Mouse (Mus musculus) brown adipose tissue, adult 24 weeks (tissue): ENCODE results near the gene Nmb. TPM values are rescaled to one million over a fixed set of nuclear protein-coding genes. Genes with fewer than 3 reads are reported as not detected.

ENCODE experiments used
- H3K27ac ChIP-seq: fragments of 200-500 bp; replicated peaks from 2 replicates; pipeline ENCODE4 v1.5.1; 2012; ENCODE audit warnings: low read depth, mild to moderate bottlenecking, low read length
- H3K4me1 ChIP-seq: fragments of 200-500 bp; 2 replicates; pipeline ENCODE4 v1.6.1; 2012; ENCODE audit warnings: low read length, mixed read lengths; ENCODE audit not compliant: control insufficient read depth, insufficient read depth, insufficient read length
- H3K4me3 ChIP-seq: fragments of 200-500 bp; 2 replicates; pipeline ENCODE4 v1.5.1; 2012; ENCODE audit warnings: low read depth, mild to moderate bottlenecking, low read length, moderate library complexity; ENCODE audit not compliant: insufficient read depth
- polyA plus RNA-seq: library from polyadenylated mRNA; stranded (reverse); fragments of >200 nt; gene quantifications from 2 replicates; pipeline ENCODE4 v1.2.4, GENCODE M21; 2012; ENCODE audit not compliant: missing spikeins, insufficient read depth, insufficient read length

Nmb gene
- polyA plus RNA-seq, 1 experiment, result 7.3 TPM

DNA sequence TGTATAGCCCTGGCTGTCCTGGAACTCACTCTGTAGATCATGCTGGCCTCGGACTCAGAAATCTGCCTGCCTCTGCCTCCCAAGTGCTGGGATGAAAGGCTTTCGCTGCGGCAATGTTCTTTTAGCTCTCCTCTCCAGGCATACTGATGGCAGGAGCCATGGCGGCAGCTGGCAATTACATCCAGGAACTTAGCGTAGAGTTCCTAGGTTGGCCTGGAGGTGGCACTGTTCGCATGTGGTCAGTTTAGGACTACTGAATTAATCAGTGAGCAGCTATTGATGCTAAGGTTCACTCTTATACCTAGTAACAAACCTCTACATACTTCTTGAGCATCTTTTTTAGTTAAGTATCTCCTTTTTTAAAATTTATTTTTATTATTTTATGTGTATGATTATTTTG lies 47.7 kb downstream of the Nmb start:
- Histone ChIP-seq H3K4me1 (no peaks in the 10 kb centered on the region), H3K27ac (no peak overlapping the region), H3K4me3 (no peak overlapping the region)

DNA sequence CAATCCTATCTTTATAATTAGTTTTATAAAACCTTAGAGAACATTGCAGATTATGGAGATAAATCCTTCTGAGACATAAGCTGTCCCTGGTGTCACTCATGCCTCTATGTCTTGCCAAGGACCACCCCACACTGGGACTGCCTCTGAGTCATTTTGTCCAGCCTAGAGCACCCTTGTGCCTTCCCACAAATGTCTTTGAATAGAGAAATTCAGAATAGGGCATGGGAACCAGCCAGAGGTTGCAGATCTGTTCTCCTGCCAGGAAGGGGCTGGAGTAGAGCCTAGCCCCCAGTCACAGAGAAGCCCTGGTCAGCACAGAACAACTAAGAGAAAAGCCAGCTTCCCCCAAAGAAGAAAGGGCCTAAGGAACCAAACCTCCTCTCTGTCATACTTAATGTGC lies 49.6 kb downstream of the Nmb start:
- H3K4me3 ChIP-seq, result no peak overlapping the region
- H3K27ac ChIP-seq, result no peak overlapping the region
- H3K4me1 ChIP-seq, result no peaks in the 10 kb centered on the region

DNA sequence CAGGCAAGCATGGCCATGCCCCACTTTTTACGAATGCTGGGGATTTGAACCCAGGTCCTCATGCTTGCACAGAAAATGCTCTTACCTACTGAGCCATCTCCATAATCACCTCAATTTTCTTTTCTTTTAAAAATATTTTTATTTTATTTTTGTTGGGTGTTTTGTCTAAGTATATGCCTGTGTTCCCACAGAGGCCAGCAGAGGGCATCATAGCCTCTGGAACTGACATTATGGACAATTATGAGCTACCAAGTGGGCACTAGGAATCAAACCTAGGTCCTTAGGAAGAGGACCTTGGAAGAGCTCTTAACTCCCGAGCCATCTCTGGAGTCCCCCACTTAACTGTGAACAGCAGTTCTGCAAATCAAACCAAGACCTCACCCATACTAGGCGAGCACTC lies 51.7 kb downstream of the Nmb start:
- no peak overlapping the region for H3K27ac ChIP-seq

More for the DNA sequence above, 51.7 kb downstream of the Nmb start:
- no peaks in the 10 kb centered on the region for H3K4me1 ChIP-seq
- no peak overlapping the region for H3K4me3 ChIP-seq

Other genes starting within 250 kb of the Nmb start
- 5.2 and 9.5 TPM in 2 replicates for gene Crtc3, start 216.2 kb downstream of the Nmb start, polyA plus RNA-seq
- gene Iqgap1, start 79.1 kb downstream of the Nmb start, polyA plus RNA-seq, result 27.3 and 27.9 TPM in 2 replicates
- gene Zscan2, start 44.2 kb downstream of the Nmb start, polyA plus RNA-seq, result 1.5 TPM in 1 of 2 replicates, not detected in the other
- gene Wdr73, start 3.8 kb downstream of the Nmb start, polyA plus RNA-seq, result 10.4 and 19.3 TPM in 2 replicates
- gene Sec11a, start 42.7 kb upstream of the Nmb start, polyA plus RNA-seq, result 61.2 and 77.2 TPM in 2 replicates
- 14.3 and 15.6 TPM in 2 replicates for gene Zfp592, start 88.6 kb upstream of the Nmb start, polyA plus RNA-seq
- 0.83 and 1.5 TPM in 2 replicates for gene Alpk3, start 152.5 kb upstream of the Nmb start, polyA plus RNA-seq
- gene Slc28a1, start 209.7 kb upstream of the Nmb start, polyA plus RNA-seq, result not detected in 2 replicates